Mouse (Mus musculus): ENCODE measurements around the gene Rasgef1b.

DNA sequence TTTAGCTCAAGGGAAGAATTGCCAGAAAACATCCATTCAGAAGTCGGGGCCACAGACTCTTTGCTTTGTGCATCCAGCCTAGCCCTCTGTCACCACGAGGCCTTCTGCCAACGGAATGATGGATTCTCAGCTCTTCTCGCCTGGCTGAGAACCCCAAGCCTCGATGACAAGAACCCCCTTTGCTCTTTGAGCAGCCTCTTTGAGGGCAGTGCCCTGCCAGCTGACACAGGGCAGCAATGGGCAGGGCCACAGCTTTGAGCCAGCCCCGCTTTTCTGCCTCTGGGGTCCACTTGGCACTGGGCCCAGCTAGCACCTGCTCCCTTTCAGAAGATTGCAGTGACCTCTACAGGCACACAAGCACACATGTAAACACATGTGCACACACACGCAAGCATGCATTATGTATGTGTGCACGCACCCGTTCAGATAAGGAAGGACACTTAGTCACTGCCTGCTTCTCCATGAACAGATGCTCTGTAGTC is 224.5 kb downstream of the Rasgef1b start:
- TF ChIP-seq POLR2A (IDR thresholded peaks at IDR 0.05; ENCODE audit: low read depth, low read length) = no peak
- peak; percentile 38; the same call in 1 of the 2 replicates for TF ChIP-seq CTCF (conservative IDR thresholded peaks at IDR 0.05; ENCODE audit: insufficient read depth, insufficient read length, low read depth, low read length)
